Mouse (Mus musculus) ES-E14 (cell line): Measurements from ENCODE around the gene Tubb4a. TPM values are rescaled to one million over a fixed set of nuclear protein-coding genes. Genes with fewer than 3 reads are reported as not detected.

Experiments
- DNase-seq: peaks from one replicate; pipeline ENCODE4 v3.0.0-alpha.2; 2013; ENCODE audit warnings: low read depth, low spot score
- H3K27ac ChIP-seq: 2 replicates; pipeline ENCODE4 v1.5.1; 2012; ENCODE audit warnings: low read depth, mild to moderate bottlenecking, low read length, moderate library complexity, mixed read lengths; ENCODE audit not compliant: poor library complexity, insufficient read depth, severe bottlenecking
- H3K36me3 ChIP-seq: 2 replicates; pipeline ENCODE4 v1.6.1; 2012; ENCODE audit warnings: mild to moderate bottlenecking, low read length, moderate library complexity, mixed read lengths; ENCODE audit not compliant: control insufficient read depth, poor library complexity, insufficient read depth, severe bottlenecking
- H3K4me1 ChIP-seq, 2 experiments: fragments of 150-350 bp in 1 of 2; sonication (generic) in 1 of 2; 2 replicates each; pipeline ENCODE4 v1.6.1; 2012; ENCODE audit warnings: low read length in 2 of 2, mild to moderate bottlenecking in 1 of 2, mixed read lengths in 1 of 2; ENCODE audit not compliant: control insufficient read depth in 2 of 2, insufficient read depth in 2 of 2, poor library complexity in 1 of 2
- H3K4me3 ChIP-seq, 2 experiments: fragments of 150-350 bp in 1 of 2; sonication (generic) in 1 of 2; 2 replicates each; pipeline ENCODE4 v1.5.1; 2012; ENCODE audit warnings: low read length in 2 of 2, low read depth in 1 of 2, mild to moderate bottlenecking in 1 of 2, mixed read lengths in 1 of 2; ENCODE audit not compliant: insufficient read depth in 1 of 2, poor library complexity in 1 of 2, severe bottlenecking in 1 of 2
- H3K9ac ChIP-seq: 2 replicates; pipeline ENCODE4 v1.6.1; 2012; ENCODE audit warnings: low read depth, mild to moderate bottlenecking, low read length, mixed read lengths; ENCODE audit not compliant: poor library complexity, insufficient read depth, severe bottlenecking
- H3K9me3 ChIP-seq: fragments of 150-350 bp; sonication (generic); 2 replicates; pipeline ENCODE4 v1.6.1; 2012; ENCODE audit warnings: low read depth, mild to moderate bottlenecking, low read length; ENCODE audit not compliant: control insufficient read depth, insufficient read depth
- CHD2 ChIP-seq: IDR thresholded peaks from 2 replicates; pipeline ENCODE4 v1.6.1; 2014; ENCODE audit warnings: mild to moderate bottlenecking, low read depth, low read length, inconsistent platforms
- HCFC1 ChIP-seq: IDR thresholded peaks from 2 replicates; pipeline ENCODE4 v1.6.1; 2012; ENCODE audit warnings: low read length, inconsistent platforms, borderline replicate concordance; ENCODE audit not compliant: insufficient read depth
- MAFK ChIP-seq: IDR thresholded peaks from 2 replicates; pipeline ENCODE4 v1.6.1; 2014; ENCODE audit warnings: mild to moderate bottlenecking, low read depth, low read length, inconsistent platforms; ENCODE audit not compliant: insufficient read depth
- ZC3H11A ChIP-seq: IDR thresholded peaks from 2 replicates; pipeline ENCODE4 v1.6.1; 2012; ENCODE audit warnings: low read depth, mild to moderate bottlenecking, inconsistent platforms, low read length, borderline replicate concordance
- ZNF384 ChIP-seq: IDR thresholded peaks from 2 replicates; pipeline ENCODE4 v1.6.1; 2012; ENCODE audit warnings: low read depth, low read length, inconsistent platforms
- in situ Hi-C, 2 experiments: fragments of 600-800 bp; cut with MboI; formaldehyde crosslinking; loops; one replicate each; pipeline ENCODE4 v1.15.1; 2025; ENCODE audit warnings: low sequenced_read_pairs in 2 of 2, inconsistent platforms in 1 of 2; ENCODE audit not compliant: unreplicated experiment in 2 of 2
- total RNA-seq: library from RNA; depleted of rRNA; stranded (reverse); fragments of 300-350 nt; gene quantifications from 2 replicates; pipeline ENCODE4 v1.2.3, GENCODE M21; 2012

The Tubb4a gene
- total RNA-seq, 1 experiment = 0.89 TPM

DNA sequence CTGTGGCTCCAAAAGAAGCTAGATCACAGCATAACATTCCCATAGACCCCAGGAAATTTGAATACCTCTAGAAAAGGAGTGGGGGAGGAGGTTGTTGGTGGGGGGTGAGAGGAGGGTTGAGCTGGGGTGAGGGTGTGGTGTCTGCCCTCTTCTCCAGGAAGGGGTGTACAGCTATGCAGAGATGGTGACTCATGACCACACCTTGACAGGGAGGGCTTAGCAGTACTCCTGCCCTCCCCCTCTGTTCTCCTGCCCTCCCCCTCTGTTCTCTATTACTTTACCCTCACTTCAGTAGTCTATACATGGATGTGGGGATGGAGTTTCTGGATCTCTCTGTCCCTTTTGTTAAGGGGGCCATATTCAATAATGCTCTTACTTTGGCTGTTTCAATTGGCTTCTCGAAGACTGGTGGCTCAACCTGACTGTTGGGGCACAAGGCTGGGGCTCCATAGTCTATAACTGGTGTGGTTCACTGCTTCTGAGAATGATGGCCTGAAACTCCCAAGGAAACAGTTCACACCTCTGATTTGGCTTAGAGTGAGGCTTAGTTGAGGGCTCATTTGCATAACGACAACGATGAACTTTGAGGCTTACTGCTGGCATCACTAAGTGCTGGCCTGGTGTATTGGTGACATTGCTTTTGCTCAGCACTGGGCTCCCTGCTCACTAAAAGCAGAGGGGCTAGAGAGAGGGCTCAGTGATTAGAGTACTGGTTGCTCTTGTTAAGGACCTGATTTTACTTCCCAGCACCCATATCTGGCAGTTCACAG is 38.5 kb upstream of the Tubb4a start:
- no peaks in the 10 kb centered on the region for H3K9me3 ChIP-seq
- no peak overlapping the region for H3K4me3 ChIP-seq
- H3K27ac ChIP-seq = no peak overlapping the region
- in situ Hi-C loops = no loop called here
- no peak overlapping the region for H3K9ac ChIP-seq
- DNase-seq = no peak
- H3K36me3 ChIP-seq = no peaks in the 10 kb centered on the region
- H3K4me1 ChIP-seq = peaks cover 0 to 5% of the 10 kb centered on the region in 2 experiments; a peak in 1 of 4 replicates
- TF ChIP-seq ZNF384 (no peak), HCFC1 (no peak), CHD2 (no peak), MAFK (no peak), ZC3H11A (no peak)

DNA sequence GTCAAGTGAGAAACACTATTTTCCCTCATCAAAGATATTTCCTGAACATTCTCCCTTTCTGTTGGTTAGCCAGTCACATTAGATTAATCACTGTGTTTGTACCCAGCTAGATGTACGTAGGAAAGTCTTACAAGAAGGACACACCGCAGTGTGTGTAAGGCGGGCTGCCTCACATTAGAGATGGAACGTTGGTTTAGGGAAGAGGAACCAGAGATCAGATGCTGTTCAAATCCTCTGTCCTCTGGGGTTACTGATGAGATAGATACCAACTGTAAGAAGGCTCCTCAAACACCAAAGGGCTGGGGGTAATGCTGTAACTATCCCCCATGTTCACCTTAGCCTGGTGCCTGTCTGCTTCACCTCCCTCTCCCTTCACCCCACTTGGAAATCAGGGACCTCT is 37.2 kb upstream of the Tubb4a start:
- Histone ChIP-seq H3K9me3 (no peaks in the 10 kb centered on the region), H3K27ac (no peak overlapping the region), H3K36me3 (no peaks in the 10 kb centered on the region), H3K9ac (no peak overlapping the region), H3K4me1 (peaks cover 0 to 5% of the 10 kb centered on the region in 2 experiments; a peak in 1 of 4 replicates), H3K4me3 (no peak overlapping the region)
- TF ChIP-seq ZC3H11A = no peak
- no peak for TF ChIP-seq ZNF384
- TF ChIP-seq MAFK = no peak
- TF ChIP-seq HCFC1 = no peak
- no peak for TF ChIP-seq CHD2
- in situ Hi-C loops = no loop called here
- no peak for DNase-seq

DNA sequence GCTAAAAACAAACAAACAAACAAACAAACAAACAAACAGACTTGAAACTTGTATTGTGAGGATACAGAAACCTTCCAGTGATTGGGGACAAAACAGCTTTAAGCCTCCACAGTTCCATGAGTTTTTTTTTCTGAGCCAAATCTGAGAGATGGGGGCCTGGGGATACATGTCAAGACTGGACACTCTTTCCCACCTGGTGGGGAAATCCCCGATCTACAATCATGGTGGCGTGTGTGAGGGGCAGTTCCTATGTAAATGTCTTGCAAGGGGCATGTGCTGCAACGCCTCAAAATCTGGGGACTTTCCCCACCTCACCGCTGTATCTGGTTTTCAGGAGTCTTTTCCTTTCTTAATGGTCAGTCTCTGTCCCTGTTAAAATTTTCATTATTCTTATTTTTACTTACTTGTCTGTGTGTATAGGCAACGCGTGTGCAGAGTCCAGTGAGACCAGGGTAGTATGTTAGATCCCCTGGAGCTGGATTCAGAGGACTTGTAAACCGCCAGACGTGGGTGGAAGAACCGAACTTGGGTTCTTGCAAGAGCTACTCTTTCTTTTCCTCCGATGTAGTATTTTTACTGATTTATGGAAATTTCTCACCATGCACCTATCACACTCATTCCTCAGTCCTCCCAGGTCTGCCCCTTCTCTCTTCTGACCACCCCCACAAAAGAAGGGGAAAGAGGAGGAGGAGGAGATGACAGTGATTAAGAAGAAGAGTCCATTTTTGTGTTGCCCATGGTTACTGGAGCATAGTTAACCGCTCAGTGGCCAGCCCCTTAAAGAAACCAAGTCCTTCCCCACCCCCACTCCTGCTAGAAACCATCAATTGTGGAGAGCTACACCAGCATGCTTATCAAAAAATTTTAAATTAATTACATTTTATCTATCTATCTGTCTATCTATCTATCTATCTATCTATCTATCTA is 35.9 kb upstream of the Tubb4a start:
- Histone ChIP-seq H3K9ac (no peak overlapping the region), H3K9me3 (no peaks in the 10 kb centered on the region), H3K27ac (no peak overlapping the region), H3K4me3 (no peak overlapping the region), H3K36me3 (no peaks in the 10 kb centered on the region), H3K4me1 (peaks cover 0 to 5% of the 10 kb centered on the region in 2 experiments; a peak in 2 of 4 replicates)
- in situ Hi-C loops = no loop called here
- no peak for DNase-seq
- no peak for TF ChIP-seq ZNF384
- no peak for TF ChIP-seq HCFC1
- no peak for TF ChIP-seq MAFK
- TF ChIP-seq CHD2 = no peak
- no peak for TF ChIP-seq ZC3H11A

DNA sequence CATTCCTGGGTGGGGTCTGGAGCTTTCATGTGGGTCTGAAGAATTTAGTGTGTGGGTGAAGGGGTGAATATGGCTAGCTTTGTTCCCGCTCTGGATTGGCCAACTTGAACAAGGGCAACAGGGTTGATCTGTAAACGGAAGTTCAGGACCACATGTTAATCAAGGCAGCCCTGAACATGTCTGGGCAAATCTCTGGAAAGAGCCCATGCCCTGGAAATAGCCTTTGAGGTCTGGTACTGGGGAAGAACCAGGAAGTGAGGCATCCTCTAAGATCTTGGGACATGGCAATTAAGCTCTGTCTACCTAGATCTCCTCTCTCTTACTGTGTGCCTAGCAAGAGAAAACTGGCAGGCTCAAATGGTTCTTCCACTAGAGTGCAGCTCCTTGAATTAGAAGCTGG is 34.3 kb upstream of the Tubb4a start:
- no peak overlapping the region for H3K27ac ChIP-seq
- in situ Hi-C loops = no loop called here
- TF ChIP-seq HCFC1 (no peak), ZC3H11A (no peak), MAFK (no peak), CHD2 (no peak), ZNF384 (no peak)
- H3K9ac ChIP-seq = no peak overlapping the region
- H3K9me3 ChIP-seq = no peaks in the 10 kb centered on the region
- H3K4me1 ChIP-seq = peaks cover 0 to 7% of the 10 kb centered on the region in 2 experiments; a peak in 2 of 4 replicates
- H3K4me3 ChIP-seq = no peak overlapping the region
- DNase-seq = no peak
- H3K36me3 ChIP-seq = no peaks in the 10 kb centered on the region
